ENCODE assay signal across 8 mouse cellular contexts in genomic region chr14:20388441-20389129, GRCm38 (mm10). TPM values are rescaled to one million over a fixed set of nuclear protein-coding genes. Genes with fewer than 3 reads are reported as not detected.
DNase-seq lines count a peak whose midpoint lies in the region; ATAC-seq lines count a peak whose summit lies in the region.

Dnajc9 (minus strand) TSS chr14:20388910.

- under 1% methylated on average over 55 of the region's 59 CpGs for WGBS in hindbrain, embryonic 11.5 days

- H3K4me1 ChIP-seq in hindbrain, embryonic 11.5 days (replicated peaks; ENCODE audit: control insufficient read depth, insufficient read depth, low read length) = peaks cover 10% of the 10 kb centered on the region

- peak; percentile 71 for DNase-seq in MEL-GATA-1-ER (ENCODE audit: extremely low read depth, low read depth)
- DNase-seq in cerebellum, adult 8-10 months = peak; percentile 94
- peak; percentile 96 for DNase-seq in hindbrain, embryonic 11.5 days (ENCODE audit: low spot score)
- DNase-seq in layer of hippocampus, postnatal 10 days (ENCODE audit: low spot score in 2 of 2) = peak; percentile 94 to 96
- peak; percentile 98 for DNase-seq in lung, postnatal 10 days
- DNase-seq in ovary, postnatal 36 days (ENCODE audit: low spot score) = peak; percentile 95
- DNase-seq in thymus, postnatal 25 days = peak; percentile 95

- H3K4me3 ChIP-seq in hindbrain, embryonic 11.5 days (ENCODE audit: low read depth, low read length) = peak within 1 kb of the TSS; percentile 74

- ATAC-seq in frontal cortex, adult (ENCODE audit: low TSS enrichment) = peak; percentile 69
- ATAC-seq in hindbrain, embryonic 11.5 days (ENCODE audit: low FRiP score) = peak; percentile 75

- peak within 1 kb of the TSS; percentile 39; the same call in 1 of the 2 replicates for H3K27ac ChIP-seq in hindbrain, embryonic 11.5 days (ENCODE audit: low read depth, low read length)

- H3K27me3 ChIP-seq in hindbrain, embryonic 11.5 days (ENCODE audit: control insufficient read depth, insufficient read depth, low read length) = no peaks in the 10 kb centered on the region

- no peaks in the 10 kb centered on the region for H3K9me3 ChIP-seq in hindbrain, embryonic 11.5 days (ENCODE audit: control insufficient read depth, low read length)

- H3K9ac ChIP-seq in hindbrain, embryonic 11.5 days (ENCODE audit: low read depth, low read length) = peak within 1 kb of the TSS; percentile 78

- peak within 1 kb of the TSS; percentile 78 for H3K4me2 ChIP-seq in hindbrain, embryonic 11.5 days (replicated peaks; ENCODE audit: low read depth, low read length)

- H3K36me3 ChIP-seq in hindbrain, embryonic 11.5 days (ENCODE audit: control insufficient read depth, insufficient read depth, low read length) = no peaks in the 10 kb centered on the region; the same call in 1 of the 2 replicates

RNA-seq across cellular contexts. Expression of gene Dnajc9, which starts in this region (rescaled TPM):
- polyA plus RNA-seq in hindbrain, embryonic 11.5 days (2014; fragmentation: Nextera tagmentation; extraction: Ambion mirVana) = 164 and 228 TPM in 2 replicates
- 10 to 100 TPM; 23.2 to 23.5 TPM for total RNA-seq in layer of hippocampus, postnatal 10 days (2021)

Comparison
In these comparisons a context has a peak if more than half of its experiments do, and no peak if none do; other contexts are left out.
1. Peak in every context shown above with its lines: DNase-seq, ATAC-seq, H3K4me3 ChIP-seq and H3K27ac ChIP-seq.